Comparison of ENCODE assay signal across 7 mouse cellular contexts in the genomic region with DNA sequence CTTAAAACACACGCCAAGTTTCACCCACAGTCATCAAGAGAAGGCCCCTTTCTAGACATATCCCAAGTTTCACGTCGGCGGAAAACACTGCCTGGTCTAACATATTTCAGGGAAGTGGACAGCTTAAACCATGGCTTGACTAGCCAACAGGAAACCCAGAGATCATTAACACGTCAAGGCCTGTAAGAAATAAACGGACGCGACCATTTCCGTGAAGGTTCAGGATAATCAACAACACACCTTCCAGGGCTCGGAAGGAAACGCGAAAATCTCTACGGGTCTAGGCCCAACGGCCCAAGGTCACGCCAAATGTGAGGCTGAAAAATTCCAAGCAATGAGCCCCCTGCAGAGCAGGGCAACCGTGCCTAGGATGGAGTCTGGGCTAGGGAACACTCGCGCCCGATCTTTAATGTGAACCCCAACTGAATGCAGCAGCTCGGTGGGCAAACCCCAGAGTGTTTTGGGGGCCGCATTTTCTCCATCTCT. TPM values are rescaled to one million over a fixed set of nuclear protein-coding genes. Genes with fewer than 3 reads are reported as not detected.
A peak's percentile ranks its signal among the peaks of the same experiment; 100 is the strongest.
DNase-seq lines count a peak whose midpoint lies in the region; ATAC-seq and TF ChIP-seq lines count a peak whose summit lies in the region.

No protein-coding gene starts in this region.

- TF ChIP-seq EP300 in MEL (IDR thresholded peaks at IDR 0.05; ENCODE audit: low read depth in 1 of 2, low read length in 2 of 2) = no peak

- no peaks in the 10 kb centered on the region for H3K9me3 ChIP-seq in MEL (replicated peaks; ENCODE audit: insufficient read depth, low read length)
- H3K9me3 ChIP-seq in embryonic facial prominence, embryonic 14.5 days (ENCODE audit: control insufficient read depth, low read length) = no peaks in the 10 kb centered on the region
- no peaks in the 10 kb centered on the region for H3K9me3 ChIP-seq in heart, embryonic 13.5 days
- no peaks in the 10 kb centered on the region for H3K9me3 ChIP-seq in lung, embryonic 16.5 days (ENCODE audit: control insufficient read depth, low read length)

- H3K9ac ChIP-seq in MEL (ENCODE audit: control insufficient read depth, low read depth, low read length, poor library complexity, severe bottlenecking) = peak overlapping the region; percentile 93
- peak overlapping the region; percentile 99 for H3K9ac ChIP-seq in embryonic facial prominence, embryonic 14.5 days (ENCODE audit: low read depth, low read length)
- peak overlapping the region; percentile 92 for H3K9ac ChIP-seq in heart, embryonic 13.5 days
- peak overlapping the region; percentile 98 for H3K9ac ChIP-seq in lung, embryonic 16.5 days (ENCODE audit: low read length)

- peak overlapping the region; percentile 87 to 94 for H3K4me3 ChIP-seq in MEL (ENCODE audit: control insufficient read depth in 1 of 2, insufficient read depth in 1 of 2, low read depth in 2 of 2, low read length in 2 of 2)
- H3K4me3 ChIP-seq in embryonic facial prominence, embryonic 14.5 days (ENCODE audit: low read depth, low read length) = peak overlapping the region; percentile 84
- H3K4me3 ChIP-seq in heart, embryonic 13.5 days = peak overlapping the region; percentile 79
- H3K4me3 ChIP-seq in lung, embryonic 16.5 days (ENCODE audit: low read length) = peak overlapping the region; percentile 85

- peaks cover 0 to 39% of the 10 kb centered on the region in 2 experiments; a peak in 2 of 4 replicates for H3K36me3 ChIP-seq in MEL (ENCODE audit: control insufficient read depth in 1 of 2, insufficient read depth in 2 of 2, low read length in 2 of 2)
- no peaks in the 10 kb centered on the region for H3K36me3 ChIP-seq in embryonic facial prominence, embryonic 14.5 days (ENCODE audit: control insufficient read depth, insufficient read depth, low read length)
- 0 out of 2 replicates have a peak, but pooled peaks cover 3% of the 10 kb centered on the region for H3K36me3 ChIP-seq in heart, embryonic 13.5 days
- H3K36me3 ChIP-seq in lung, embryonic 16.5 days (ENCODE audit: control insufficient read depth, insufficient read depth, low read length) = no peaks in the 10 kb centered on the region

- ATAC-seq in embryonic facial prominence, embryonic 14.5 days (ENCODE audit: low read depth) = no peak
- ATAC-seq in heart, embryonic 13.5 days (ENCODE audit: extremely low read depth, insufficient number of reproducible peaks, low FRiP score, low TSS enrichment) = no peak
- peak; percentile 2; the same call in 1 of the 2 replicates for ATAC-seq in lung, embryonic 16.5 days (ENCODE audit: low read depth)

- TF ChIP-seq CTCF in MEL (IDR thresholded peaks at IDR 0.05 in 2 of 3, conservative IDR thresholded peaks at IDR 0.05 in 1 of 3; ENCODE audit: control insufficient read depth in 1 of 3, insufficient read depth in 1 of 3, low read depth in 2 of 3, low read length in 3 of 3, poor library complexity in 1 of 3, severe bottlenecking in 1 of 3) = no peak

- peaks cover 57% of the 10 kb centered on the region for H3K79me2 ChIP-seq in MEL (ENCODE audit: control insufficient read depth, insufficient read depth, low read length, poor library complexity)

- H3K4me1 ChIP-seq in MEL (ENCODE audit: control insufficient read depth in 1 of 2, insufficient read depth in 2 of 2, low read length in 2 of 2) = peaks cover 13% of the 10 kb centered on the region in 2 experiments
- H3K4me1 ChIP-seq in embryonic facial prominence, embryonic 14.5 days (ENCODE audit: control insufficient read depth, insufficient read depth, low read length) = peaks cover 13% of the 10 kb centered on the region
- peaks cover 36% of the 10 kb centered on the region for H3K4me1 ChIP-seq in heart, embryonic 13.5 days
- H3K4me1 ChIP-seq in lung, embryonic 16.5 days (replicated peaks; ENCODE audit: control insufficient read depth, insufficient read depth, low read length) = peaks cover 10% of the 10 kb centered on the region

- no peak for TF ChIP-seq RAD21 in MEL (IDR thresholded peaks at IDR 0.05; ENCODE audit: low read depth, low read length)

- peak overlapping the region; percentile 55 for H3K4me2 ChIP-seq in embryonic facial prominence, embryonic 14.5 days (ENCODE audit: low read depth, low read length)
- peak overlapping the region; percentile 67 for H3K4me2 ChIP-seq in heart, embryonic 13.5 days
- H3K4me2 ChIP-seq in lung, embryonic 16.5 days (ENCODE audit: low read depth, low read length) = peak overlapping the region; percentile 62

- H3K27me3 ChIP-seq in MEL (ENCODE audit: control insufficient read depth in 1 of 2, insufficient read depth in 2 of 2, low read length in 2 of 2) = no peaks in the 10 kb centered on the region
- no peaks in the 10 kb centered on the region for H3K27me3 ChIP-seq in embryonic facial prominence, embryonic 14.5 days (replicated peaks; ENCODE audit: control insufficient read depth, insufficient read depth, low read length)
- no peaks in the 10 kb centered on the region for H3K27me3 ChIP-seq in heart, embryonic 13.5 days (replicated peaks)
- H3K27me3 ChIP-seq in lung, embryonic 16.5 days (ENCODE audit: control insufficient read depth, insufficient read depth, low read depth, low read length) = no peaks in the 10 kb centered on the region

- 0% methylated on average over 21 of the region's 21 CpGs for WGBS in embryonic facial prominence, embryonic 14.5 days
- 1% methylated on average over 21 of the region's 21 CpGs for WGBS in heart, embryonic 13.5 days
- WGBS in lung, embryonic 16.5 days = under 1% methylated on average over 21 of the region's 21 CpGs

- TF ChIP-seq POLR2A in MEL (IDR thresholded peaks at IDR 0.05; ENCODE audit: control insufficient read depth in 1 of 2, insufficient read depth in 1 of 2, low read depth in 1 of 2, low read length in 2 of 2, poor library complexity in 1 of 2) = peak in 1 of 2 experiments; percentile 77; a peak in 2 of 4 replicates

- peak overlapping the region; percentile 98 for H3K27ac ChIP-seq in MEL (ENCODE audit: control insufficient read depth, low read depth, low read length)
- peak overlapping the region; percentile 100 for H3K27ac ChIP-seq in embryonic facial prominence, embryonic 14.5 days (replicated peaks; ENCODE audit: low read depth, low read length)
- peak overlapping the region; percentile 97 for H3K27ac ChIP-seq in heart, embryonic 13.5 days (replicated peaks)
- H3K27ac ChIP-seq in lung, embryonic 16.5 days (ENCODE audit: low read length) = peak overlapping the region; percentile 100

- DNase-seq in MEL (ENCODE audit: low read depth, low spot score) = peak; percentile 88
- DNase-seq in adrenal gland, postnatal 36 days = peak; percentile 50 to 57
- peak; percentile 54 for DNase-seq in embryonic facial prominence, embryonic 14.5 days (ENCODE audit: low spot score)
- peak; percentile 69 for DNase-seq in kidney, postnatal 10 days
- DNase-seq in right cerebral cortex, postnatal 10 days (ENCODE audit: low spot score in 2 of 2) = peak; percentile 56

TF ChIP-seq in MEL, 35 proteins besides CTCF, POLR2A, EP300 and RAD21 (continues in another document):
- TF ChIP-seq ZKSCAN1 (IDR thresholded peaks at IDR 0.05; ENCODE audit: low read depth, low read length) = no peak
- TF ChIP-seq SIN3A (IDR thresholded peaks at IDR 0.05; ENCODE audit: low read length) = no peak
- peak; percentile 37; the same call in 1 of the 2 replicates for TF ChIP-seq POLR2AphosphoS5 (IDR thresholded peaks at IDR 0.05; ENCODE audit: borderline replicate concordance, low read depth, low read length)
- TF ChIP-seq MYC (IDR thresholded peaks at IDR 0.05; ENCODE audit: low read depth, low read length) = no peak
- TF ChIP-seq TBP (IDR thresholded peaks at IDR 0.05; ENCODE audit: low read depth, low read length) = peak; percentile 83
- 0 out of 2 replicates have a peak, but pooled peaks have one; percentile 78 for TF ChIP-seq UBTF (IDR thresholded peaks at IDR 0.05; ENCODE audit: borderline replicate concordance, insufficient read depth, low read depth, low read length)
- TF ChIP-seq ZNF384 (IDR thresholded peaks at IDR 0.05; ENCODE audit: low read depth, low read length) = no peak

RNA-seq across cellular contexts. Expression of a gene that starts 0.6 kb away (rescaled TPM):
- 16.3 and 17.1 TPM in 2 replicates for total RNA-seq in MEL (2012; rRNA removed)
- polyA plus RNA-seq in MEL (2012; ENCODE audit: insufficient read depth in 1 of 2, insufficient read length in 2 of 2, low read depth in 1 of 2, low replicate concordance in 2 of 2, missing spikeins in 1 of 2) = 10 to 100 TPM; 31.9 to 42.0 TPM
- total RNA-seq in adrenal gland, postnatal 36 days (2021) = 10 to 100 TPM; 50.9 to 56.0 TPM
- polyA plus RNA-seq in embryonic facial prominence, embryonic 14.5 days (2014; fragmentation: Nextera tagmentation; extraction: Ambion mirVana) = 20.5 and 21.2 TPM in 2 replicates
- 17.1 and 18.0 TPM in 2 replicates for polyA plus RNA-seq in heart, embryonic 13.5 days (2015; fragmentation: Nextera tagmentation; extraction: Ambion mirVana)
- 21.4 and 22.1 TPM in 2 replicates for polyA plus RNA-seq in lung, embryonic 16.5 days (2015; fragmentation: Nextera tagmentation; extraction: Ambion mirVana)

RNA-seq across cellular contexts. Expression of a gene that starts 37.6 kb away (rescaled TPM):
- 109 and 126 TPM in 2 replicates for total RNA-seq in MEL (2012; rRNA removed)
- 100 to 1,000 TPM; 199 to 277 TPM for polyA plus RNA-seq in MEL (2012; ENCODE audit: insufficient read depth in 1 of 2, insufficient read length in 2 of 2, low read depth in 1 of 2, low replicate concordance in 2 of 2, missing spikeins in 1 of 2)
- 10 to 100 TPM; 27.4 to 39.2 TPM for total RNA-seq in adrenal gland, postnatal 36 days (2021)
- polyA plus RNA-seq in embryonic facial prominence, embryonic 14.5 days (2014; fragmentation: Nextera tagmentation; extraction: Ambion mirVana) = 41.9 and 46.0 TPM in 2 replicates
- polyA plus RNA-seq in heart, embryonic 13.5 days (2015; fragmentation: Nextera tagmentation; extraction: Ambion mirVana) = 25.0 and 29.1 TPM in 2 replicates
- 43.5 and 48.0 TPM in 2 replicates for polyA plus RNA-seq in lung, embryonic 16.5 days (2015; fragmentation: Nextera tagmentation; extraction: Ambion mirVana)

RNA-seq across cellular contexts. Expression of a gene that starts 53.2 kb away (rescaled TPM):
- total RNA-seq in MEL (2012; rRNA removed) = 524 and 586 TPM in 2 replicates
- polyA plus RNA-seq in MEL (2012; ENCODE audit: insufficient read depth in 1 of 2, insufficient read length in 2 of 2, low read depth in 1 of 2, low replicate concordance in 2 of 2, missing spikeins in 1 of 2) = 100 to 1,000 TPM in 1 of 2 experiments, not detected in 1; 469 TPM
- 100 to 1,000 TPM; 272 to 276 TPM for total RNA-seq in adrenal gland, postnatal 36 days (2021)
- 288 and 315 TPM in 2 replicates for polyA plus RNA-seq in embryonic facial prominence, embryonic 14.5 days (2014; fragmentation: Nextera tagmentation; extraction: Ambion mirVana)
- polyA plus RNA-seq in heart, embryonic 13.5 days (2015; fragmentation: Nextera tagmentation; extraction: Ambion mirVana) = 362 and 399 TPM in 2 replicates
- 326 and 362 TPM in 2 replicates for polyA plus RNA-seq in lung, embryonic 16.5 days (2015; fragmentation: Nextera tagmentation; extraction: Ambion mirVana)

RNA-seq across cellular contexts. Expression of a gene that starts 58.1 kb away (rescaled TPM):
- total RNA-seq in MEL (2012; rRNA removed) = 138 and 141 TPM in 2 replicates
- 100 to 1,000 TPM in 1 of 2 experiments, not detected in 1; 237 TPM for polyA plus RNA-seq in MEL (2012; ENCODE audit: insufficient read depth in 1 of 2, insufficient read length in 2 of 2, low read depth in 1 of 2, low replicate concordance in 2 of 2, missing spikeins in 1 of 2)
- 10 to 100 TPM; 49.3 to 54.1 TPM for total RNA-seq in adrenal gland, postnatal 36 days (2021)
- polyA plus RNA-seq in embryonic facial prominence, embryonic 14.5 days (2014; fragmentation: Nextera tagmentation; extraction: Ambion mirVana) = 40.1 and 44.5 TPM in 2 replicates
- polyA plus RNA-seq in heart, embryonic 13.5 days (2015; fragmentation: Nextera tagmentation; extraction: Ambion mirVana) = 39.5 and 40.0 TPM in 2 replicates
- polyA plus RNA-seq in lung, embryonic 16.5 days (2015; fragmentation: Nextera tagmentation; extraction: Ambion mirVana) = 42.5 and 44.2 TPM in 2 replicates
